Mouse (Mus musculus): ENCODE data around the gene Aunip. TPM values are rescaled to one million over a fixed set of nuclear protein-coding genes. Genes with fewer than 3 reads are reported as not detected.
"Not testable (repeated sequence)": the region's sequence is repeated elsewhere in the genome, so short reads cannot be mapped to it uniquely, and the experiment has no call there.

Aunip gene
- polyA plus RNA-seq, 1 experiment from 2014 or later: 2.0 TPM

- no peaks in the 10 kb centered on the region for H3K9me3 ChIP-seq
- no peak overlapping the region for H3K4me3 ChIP-seq
- no peak overlapping the region for H3K9ac ChIP-seq
- no peaks in the 10 kb centered on the region for H3K36me3 ChIP-seq
- H3K27me3 ChIP-seq: no peaks in the 10 kb centered on the region
- H3K4me1 ChIP-seq (replicated peaks): peaks cover 2% of the 10 kb centered on the region; the same call in 1 of the 2 replicates
- 89% methylated on average over 11 of the region's 11 CpGs for WGBS
- no peak overlapping the region for H3K27ac ChIP-seq (replicated peaks)
- ATAC-seq (ENCODE audit: low FRiP score, low read depth): no peak
- H3K4me2 ChIP-seq: no peak overlapping the region
These were observed 20.7 kb upstream of the Aunip start for GRCm38 (mm10) chr4:134489986-134490665.

GRCm38 (mm10) chr4:134491716-134492115, 19.1 kb upstream of the Aunip start:
- Histone ChIP-seq H3K27me3 (no peaks in the 10 kb centered on the region), H3K4me3 (no peak overlapping the region), H3K4me1 (replicated peaks) (peaks cover 16% of the 10 kb centered on the region), H3K36me3 (no peaks in the 10 kb centered on the region), H3K9ac (no peak overlapping the region), H3K9me3 (no peaks in the 10 kb centered on the region), H3K27ac (replicated peaks) (no peak overlapping the region), H3K4me2 (no peak overlapping the region)
- no peak for ATAC-seq (ENCODE audit: low FRiP score, low read depth)
- 66% methylated on average over 6 of the region's 6 CpGs for WGBS

GRCm38 (mm10) chr4:134494161-134494560, 16.6 kb upstream of the Aunip start:
- not testable (repeated sequence) for H3K9ac ChIP-seq; H3K27ac ChIP-seq (replicated peaks); ATAC-seq (ENCODE audit: low FRiP score, low read depth); H3K9me3 ChIP-seq; H3K36me3 ChIP-seq; H3K27me3 ChIP-seq; H3K4me2 ChIP-seq; H3K4me3 ChIP-seq
- peaks cover 34% of the 10 kb centered on the region for H3K4me1 ChIP-seq (replicated peaks)
- WGBS: 92% methylated on average over 6 of the region's 6 CpGs

- Histone ChIP-seq H3K9ac (no peak overlapping the region), H3K4me3 (no peak overlapping the region), H3K27me3 (no peaks in the 10 kb centered on the region), H3K36me3 (no peaks in the 10 kb centered on the region), H3K9me3 (no peaks in the 10 kb centered on the region), H3K4me2 (no peak overlapping the region), H3K27ac (replicated peaks) (0 out of 2 replicates have a peak overlapping the region, but pooled peaks have one; percentile 1), H3K4me1 (replicated peaks) (peaks cover 34% of the 10 kb centered on the region)
- no peak for ATAC-seq (ENCODE audit: low FRiP score, low read depth)
- WGBS: 64% methylated on average over 16 of the region's 16 CpGs
These were observed 15.8 kb upstream of the Aunip start for GRCm38 (mm10) chr4:134494780-134495545.

- no peak overlapping the region for H3K4me3 ChIP-seq
- H3K9ac ChIP-seq: no peak overlapping the region
- H3K27me3 ChIP-seq: no peaks in the 10 kb centered on the region
- no peaks in the 10 kb centered on the region for H3K9me3 ChIP-seq
- ATAC-seq (ENCODE audit: low FRiP score, low read depth): no peak
- no peaks in the 10 kb centered on the region for H3K36me3 ChIP-seq
- 0 out of 2 replicates have a peak overlapping the region, but pooled peaks have one; percentile 1 for H3K27ac ChIP-seq (replicated peaks)
- H3K4me2 ChIP-seq: no peak overlapping the region
- H3K4me1 ChIP-seq (replicated peaks): peaks cover 34% of the 10 kb centered on the region
- WGBS: 62% methylated on average over 5 of the region's 5 CpGs
These were observed 15.3 kb upstream of the Aunip start for GRCm38 (mm10) chr4:134495546-134495923.

GRCm38 (mm10) chr4:134496595-134497210, 14.1 kb upstream of the Aunip start, which contains the start of gene Paqr7:
Gene Paqr7 (plus strand): TSS chr4:134496697.
- H3K4me1 ChIP-seq (replicated peaks): peaks cover 34% of the 10 kb centered on the region
- H3K9me3 ChIP-seq: no peaks in the 10 kb centered on the region
- ATAC-seq (ENCODE audit: low FRiP score, low read depth): peak; percentile 77
- 4% methylated on average over 35 of the region's 35 CpGs for WGBS
- H3K4me3 ChIP-seq: peak within 1 kb of the TSS; percentile 60
- H3K27me3 ChIP-seq: no peaks in the 10 kb centered on the region
- peak within 1 kb of the TSS; percentile 73 for H3K9ac ChIP-seq
- no peaks in the 10 kb centered on the region for H3K36me3 ChIP-seq
- peak within 1 kb of the TSS; percentile 68 for H3K27ac ChIP-seq (replicated peaks)
- peak within 1 kb of the TSS; percentile 90 for H3K4me2 ChIP-seq

GRCm38 (mm10) chr4:134497223-134497622, 13.6 kb upstream of the Aunip start:
- Histone ChIP-seq H3K9ac (peak overlapping the region; percentile 73), H3K4me3 (peak overlapping the region; percentile 60), H3K27ac (replicated peaks) (peak overlapping the region; percentile 68), H3K36me3 (no peaks in the 10 kb centered on the region), H3K9me3 (no peaks in the 10 kb centered on the region), H3K4me2 (peak overlapping the region; percentile 90), H3K27me3 (no peaks in the 10 kb centered on the region), H3K4me1 (replicated peaks) (peaks cover 34% of the 10 kb centered on the region)
- WGBS: 10% methylated on average over 6 of the region's 6 CpGs
- ATAC-seq (ENCODE audit: low FRiP score, low read depth): peak; percentile 49; the same call in 1 of the 2 replicates

GRCm38 (mm10) chr4:134497986-134498731, 12.6 kb upstream of the Aunip start:
- Histone ChIP-seq H3K9ac (0 out of 2 replicates have a peak overlapping the region, but pooled peaks have one; percentile 73), H3K9me3 (no peaks in the 10 kb centered on the region), H3K4me3 (peak overlapping the region; percentile 60), H3K36me3 (no peaks in the 10 kb centered on the region), H3K4me2 (peak overlapping the region; percentile 90), H3K27me3 (no peaks in the 10 kb centered on the region), H3K4me1 (replicated peaks) (peaks cover 34% of the 10 kb centered on the region), H3K27ac (replicated peaks) (peak overlapping the region; percentile 68)
- WGBS: 65% methylated on average over 12 of the region's 12 CpGs
- ATAC-seq (ENCODE audit: low FRiP score, low read depth): peak; percentile 36; the same call in 1 of the 2 replicates

GRCm38 (mm10) chr4:134498983-134499382, 11.8 kb upstream of the Aunip start:
- H3K4me2 ChIP-seq: not testable (repeated sequence)

GRCm38 (mm10) chr4:134501095-134501494, 9.7 kb upstream of the Aunip start:
- Histone ChIP-seq H3K9ac (no peak overlapping the region), H3K27me3 (no peaks in the 10 kb centered on the region), H3K4me2 (no peak overlapping the region), H3K36me3 (no peaks in the 10 kb centered on the region), H3K9me3 (no peaks in the 10 kb centered on the region), H3K27ac (replicated peaks) (no peak overlapping the region), H3K4me3 (no peak overlapping the region), H3K4me1 (replicated peaks) (peaks cover 25% of the 10 kb centered on the region)
- no peak for ATAC-seq (ENCODE audit: low FRiP score, low read depth)
- WGBS: 94% methylated on average over 6 of the region's 6 CpGs

More at GRCm38 (mm10) chr4:134498983-134499382, 11.8 kb upstream of the Aunip start:
- H3K4me3 ChIP-seq; H3K9me3 ChIP-seq; H3K36me3 ChIP-seq; H3K9ac ChIP-seq; ATAC-seq (ENCODE audit: low FRiP score, low read depth); H3K27me3 ChIP-seq: not testable (repeated sequence)
- 91% methylated on average over 6 of the region's 6 CpGs for WGBS
- H3K27ac ChIP-seq (replicated peaks): peak overlapping the region; percentile 68
- H3K4me1 ChIP-seq (replicated peaks): peaks cover 34% of the 10 kb centered on the region

- no peaks in the 10 kb centered on the region for H3K27me3 ChIP-seq
These were observed 7.0 kb upstream of the Aunip start for GRCm38 (mm10) chr4:134503686-134504357.

More at GRCm38 (mm10) chr4:134503686-134504357, 7.0 kb upstream of the Aunip start:
- Histone ChIP-seq H3K4me3 (no peak overlapping the region), H3K9me3 (no peaks in the 10 kb centered on the region), H3K27ac (replicated peaks) (no peak overlapping the region), H3K9ac (no peak overlapping the region), H3K36me3 (peaks cover 12% of the 10 kb centered on the region), H3K4me2 (no peak overlapping the region), H3K4me1 (replicated peaks) (no peaks in the 10 kb centered on the region)
- WGBS: 83% methylated on average over 4 of the region's 4 CpGs
- ATAC-seq (ENCODE audit: low FRiP score, low read depth): no peak

Data from hindbrain, embryonic 15.5 days (tissue).